Mouse (Mus musculus): ENCODE results near the gene Haghl.
"Not testable (repeated sequence)": the region's sequence is repeated elsewhere in the genome, so short reads cannot be mapped to it uniquely, and the experiment has no call there.

Gene Haghl

DNA sequence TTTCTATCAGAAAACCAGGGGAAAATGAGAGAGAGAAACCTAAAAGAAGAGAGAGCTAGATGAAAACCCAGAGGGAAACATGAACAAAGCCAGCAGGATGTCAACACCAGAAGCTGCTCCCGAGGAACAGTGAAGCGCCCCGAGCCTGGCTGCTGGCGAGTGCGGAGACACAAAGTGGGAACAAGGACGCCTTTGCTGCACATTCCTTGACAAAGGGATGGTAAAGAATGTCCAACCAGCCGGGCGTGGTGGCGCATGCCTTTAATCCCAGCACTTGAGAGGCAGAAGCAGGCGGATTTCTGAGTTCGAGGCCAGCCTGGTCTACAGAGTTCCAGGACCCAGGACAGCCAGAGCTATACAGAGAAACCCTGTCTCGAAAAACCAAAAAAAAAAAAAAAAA is 44.0 kb downstream of the Haghl start:
- DNase-seq: not testable (repeated sequence)

DNA sequence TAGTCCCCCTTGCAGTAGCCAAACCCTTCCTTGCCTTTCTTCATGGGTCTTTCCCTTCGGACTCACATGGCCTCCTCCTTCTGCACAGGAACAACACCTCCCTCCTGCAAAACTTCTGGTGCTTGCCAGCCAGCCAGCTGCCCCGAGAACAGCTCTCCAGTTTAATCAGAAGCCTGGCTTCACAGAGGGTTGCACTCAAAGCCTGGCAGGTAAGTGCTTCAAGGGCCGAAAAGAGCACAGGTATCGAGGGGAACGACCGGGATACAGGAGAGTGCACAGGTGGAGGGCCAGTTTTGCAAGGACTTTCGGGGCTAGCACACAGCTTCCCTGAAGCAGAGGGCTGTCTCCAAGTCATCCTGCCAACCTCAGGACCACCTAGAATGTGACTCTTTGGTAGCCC is 46.6 kb downstream of the Haghl start:
- no peak for DNase-seq

DNA sequence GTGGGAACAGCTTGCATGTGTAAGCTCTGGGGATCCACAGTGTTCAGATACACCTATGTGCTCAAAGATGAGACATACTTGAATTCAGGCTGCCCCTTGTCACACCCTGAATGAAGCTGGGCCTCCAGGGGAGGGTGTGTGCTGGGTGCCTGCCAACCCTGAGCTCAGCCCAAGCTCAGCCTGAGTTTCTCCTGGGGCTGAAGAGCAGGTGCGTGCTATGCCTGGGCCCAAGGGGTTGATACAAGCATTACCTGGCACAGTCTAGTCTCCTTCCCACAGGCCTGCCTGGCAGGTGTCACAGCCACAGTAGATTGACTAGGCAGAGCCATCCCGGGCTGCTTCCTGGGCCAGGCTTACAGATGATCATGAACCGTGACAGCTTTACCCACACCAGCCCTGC is 49.7 kb downstream of the Haghl start, which contains the start of gene Mslnl:
Gene Mslnl (plus strand): TSS at position 298 of the 400 bp plus-strand sequence.
- DNase-seq: no peak

- DNase-seq: no peak
These were observed 50.2 kb downstream of the Haghl start for GRCm38 (mm10) chr17:25735246-25735645.

DNA sequence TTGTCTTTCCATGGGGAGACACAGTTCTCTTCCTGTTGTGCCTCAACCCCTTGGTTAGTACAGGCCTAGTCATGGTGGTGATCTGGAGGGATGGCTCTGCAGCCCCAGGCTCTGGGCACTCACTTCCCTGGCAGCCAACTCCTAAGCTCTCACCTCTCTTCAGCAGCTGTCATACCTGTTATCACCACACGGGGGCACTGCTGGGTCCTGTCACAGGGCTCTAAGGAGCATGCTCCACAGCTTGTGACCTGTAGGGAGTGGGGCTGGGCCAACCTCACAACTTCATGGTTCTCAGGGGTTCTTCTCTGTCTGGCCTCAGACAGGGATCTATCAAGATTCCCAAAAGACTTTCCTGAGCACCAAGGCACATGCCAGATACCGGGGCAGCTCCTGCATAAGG is 53.4 kb downstream of the Haghl start:
- DNase-seq: peak; percentile 96
